Mouse (Mus musculus) G1E (cell line): Measurements from ENCODE around the gene Srd5a1.

Source experiments
- CTCF ChIP-seq: IDR thresholded peaks from 2 replicates; pipeline ENCODE4 v1.5.1; 2012; ENCODE audit warnings: low read depth, low read length, inconsistent platforms, mixed read lengths
- GATA1 ChIP-seq: IDR thresholded peaks from 2 replicates; pipeline ENCODE4 v1.6.1; 2012; ENCODE audit warnings: borderline replicate concordance, low read length, inconsistent platforms, mixed read lengths
- GATA2 ChIP-seq: IDR thresholded peaks from 2 replicates; pipeline ENCODE4 v1.6.1; 2012; ENCODE audit warnings: low read depth, low read length, inconsistent platforms, borderline replicate concordance
- TAL1 ChIP-seq: conservative IDR thresholded peaks from 2 replicates; pipeline ENCODE4 v1.6.1; 2012; ENCODE audit warnings: low read depth, low read length, inconsistent platforms, mixed read lengths

- TF ChIP-seq CTCF (no peak), GATA1 (no peak), GATA2 (no peak), TAL1 (no peak)
Measured at GRCm38 (mm10) chr13:69608734-69609133, 2.5 kb downstream of the Srd5a1 start.
